Mouse (Mus musculus): ENCODE measurements around the gene Mrpl1.
A peak's percentile ranks its signal among the peaks of the same experiment; 100 is the strongest.

Gene Mrpl1

DNA sequence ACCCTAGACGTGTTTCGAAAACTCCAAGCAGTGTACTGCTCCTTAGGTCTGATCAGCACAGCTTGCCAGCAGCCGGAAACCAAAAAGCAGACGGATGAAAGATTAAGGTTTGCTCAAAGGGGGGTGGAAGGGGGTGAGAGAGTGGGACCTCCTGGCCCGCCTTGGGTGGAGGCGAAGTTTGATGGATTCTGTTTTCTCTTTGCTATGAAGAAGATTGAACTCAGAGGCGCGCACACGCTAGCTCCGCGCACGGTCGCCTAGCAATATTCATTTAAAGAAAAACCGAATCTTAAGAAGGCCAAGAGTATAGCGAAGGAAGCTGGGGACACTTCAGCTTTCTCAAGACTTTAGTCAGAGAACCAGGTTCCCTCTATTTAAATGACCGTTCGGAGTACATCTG is at the start of gene Mrpl1:
Mrpl1 (plus strand) TSS at position 35 of the 400 bp plus-strand sequence.
- peak; percentile 42 for DNase-seq (ENCODE audit: low spot score)

DNA sequence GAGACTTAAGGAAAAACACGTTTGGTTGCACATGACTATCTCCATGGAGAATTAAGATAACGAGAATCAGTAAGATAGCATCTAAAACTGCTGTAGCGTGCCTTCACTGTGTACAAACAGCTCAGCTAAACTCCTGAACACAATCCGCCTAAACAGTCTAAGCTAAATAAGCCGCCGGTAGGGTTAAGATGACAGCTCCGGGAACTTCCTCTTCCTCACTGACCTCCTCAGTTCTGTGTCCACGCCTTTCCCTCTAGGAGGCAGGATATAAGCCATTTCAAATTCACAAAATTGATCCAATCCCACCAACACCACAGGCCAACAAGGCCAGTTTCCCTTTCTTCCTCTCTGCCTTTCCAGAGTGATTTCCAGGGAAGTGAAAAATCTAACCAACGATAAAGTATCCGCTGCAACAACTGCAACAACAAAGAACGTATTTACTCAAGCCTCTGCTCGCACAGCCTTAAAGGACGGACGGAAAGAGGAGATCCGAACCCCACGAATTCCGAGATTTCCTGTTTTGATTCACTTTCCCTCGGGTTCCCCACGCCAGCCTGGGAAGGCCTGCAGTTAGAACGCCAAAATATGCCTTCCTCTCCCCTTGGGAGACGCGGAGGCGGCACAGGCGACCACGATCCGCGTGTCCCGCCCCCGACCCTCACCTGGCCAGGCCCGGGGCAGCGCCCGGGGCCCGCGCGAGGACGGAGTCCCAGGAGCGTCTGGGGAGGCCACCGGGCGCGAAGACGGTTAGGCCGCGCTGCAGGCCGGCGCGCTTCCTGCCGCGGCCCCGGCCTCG is 48.6 kb upstream of the Mrpl1 start:
- DNase-seq (ENCODE audit: low spot score), result peak; percentile 44

DNA sequence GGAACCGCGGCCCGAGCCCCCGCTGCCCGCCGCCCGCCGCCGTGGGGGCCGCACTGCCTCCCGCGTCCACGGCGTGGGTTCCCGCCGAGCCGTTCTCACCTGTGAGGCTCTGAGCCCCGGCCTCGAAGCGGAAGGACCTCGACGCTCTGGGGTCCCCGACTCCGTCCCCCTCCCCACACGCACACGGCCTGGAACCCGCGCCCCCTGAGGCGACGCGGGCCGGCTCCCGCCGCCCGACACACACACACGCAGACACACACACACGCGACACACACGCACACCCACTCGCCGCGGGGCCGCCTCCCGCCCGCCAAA is 48.1 kb upstream of the Mrpl1 start:
- DNase-seq (ENCODE audit: low spot score), result no peak

DNA sequence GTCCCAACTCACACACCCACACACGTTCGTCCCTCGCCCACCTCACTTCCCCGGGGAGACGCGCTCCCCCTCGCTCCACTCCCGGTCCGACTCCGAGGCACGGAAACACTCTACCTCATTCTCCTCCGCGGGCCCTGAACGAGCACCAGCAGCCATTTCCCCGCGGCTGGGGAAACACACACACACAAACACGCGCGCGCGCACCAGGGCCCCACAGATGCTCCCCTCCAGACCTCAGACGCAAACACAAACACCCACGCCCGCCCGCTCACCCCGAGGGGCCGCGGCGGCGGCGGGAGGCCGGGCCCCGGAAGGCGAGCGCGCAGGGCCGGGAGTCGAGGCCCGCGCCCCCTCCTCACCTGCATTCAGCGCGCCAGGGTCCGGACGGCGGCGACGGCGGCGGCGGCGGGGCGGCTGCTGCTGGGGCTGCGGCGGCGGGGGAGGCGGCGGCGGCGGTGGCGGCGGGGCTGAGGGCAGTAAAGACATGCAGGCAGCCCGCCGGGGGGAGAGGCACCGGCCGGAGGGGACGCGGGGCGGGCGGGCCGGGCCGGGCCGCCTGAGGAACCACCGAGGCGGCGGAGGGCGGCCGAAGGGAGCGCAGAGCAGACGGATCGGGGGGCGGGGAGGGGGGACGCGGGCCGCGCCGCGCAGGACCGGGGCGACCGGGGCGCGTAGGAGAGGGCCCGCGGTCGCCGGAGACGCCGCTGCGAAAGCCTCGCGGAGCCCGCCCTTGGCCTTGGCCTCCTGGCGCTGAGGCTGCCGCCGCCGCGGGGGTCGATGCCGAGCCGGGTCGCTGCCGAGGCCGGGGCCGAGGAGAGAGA is 47.5 kb upstream of the Mrpl1 start:
- peak; percentile 53 for DNase-seq (ENCODE audit: low spot score)

DNA sequence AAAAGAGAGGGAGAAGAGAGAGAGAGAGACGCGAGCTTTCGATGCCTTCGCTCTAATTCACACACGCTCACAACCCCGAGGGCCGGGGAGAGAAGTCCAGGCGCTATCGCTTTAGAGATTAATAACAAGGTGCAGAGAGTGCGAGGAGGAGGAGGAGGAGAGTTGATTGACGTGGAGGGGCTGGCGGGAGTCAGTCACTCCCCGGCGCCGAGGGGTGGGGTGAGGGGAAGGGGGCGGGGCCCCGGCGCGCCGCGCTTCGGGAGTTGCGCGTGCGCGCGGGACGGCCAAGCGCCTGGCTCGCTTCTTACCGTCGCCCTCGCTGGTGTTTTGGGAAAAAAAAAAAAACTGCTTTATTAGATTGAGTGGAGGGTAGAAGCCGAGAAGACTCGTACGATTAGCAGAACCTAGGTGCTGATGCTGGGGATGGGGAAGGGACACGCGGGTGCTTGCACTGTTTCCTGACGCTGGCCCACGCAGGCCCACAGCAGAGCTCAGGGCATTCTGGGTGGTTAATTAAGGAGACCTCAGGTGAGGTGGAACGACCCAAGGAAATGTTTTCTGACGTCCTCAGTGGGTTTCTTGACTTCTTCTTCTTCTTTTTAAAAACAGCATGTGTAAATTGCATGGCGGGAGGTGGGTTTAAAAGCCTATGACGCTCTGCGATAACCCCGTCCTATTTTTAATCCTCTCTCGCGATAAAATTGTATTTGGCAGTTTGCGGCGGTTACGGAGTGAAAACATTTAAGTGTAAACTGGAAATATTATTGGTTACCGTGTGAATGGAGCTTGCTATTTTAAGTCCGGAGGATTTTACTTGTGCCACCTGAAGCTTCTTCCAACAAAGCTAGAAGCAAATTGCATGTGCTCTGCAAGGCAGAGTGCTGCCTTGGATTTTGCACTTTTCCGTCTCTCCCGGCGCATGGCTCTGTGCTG is 46.6 kb upstream of the Mrpl1 start:
- peak; percentile 87 for DNase-seq (ENCODE audit: low spot score)

DNA sequence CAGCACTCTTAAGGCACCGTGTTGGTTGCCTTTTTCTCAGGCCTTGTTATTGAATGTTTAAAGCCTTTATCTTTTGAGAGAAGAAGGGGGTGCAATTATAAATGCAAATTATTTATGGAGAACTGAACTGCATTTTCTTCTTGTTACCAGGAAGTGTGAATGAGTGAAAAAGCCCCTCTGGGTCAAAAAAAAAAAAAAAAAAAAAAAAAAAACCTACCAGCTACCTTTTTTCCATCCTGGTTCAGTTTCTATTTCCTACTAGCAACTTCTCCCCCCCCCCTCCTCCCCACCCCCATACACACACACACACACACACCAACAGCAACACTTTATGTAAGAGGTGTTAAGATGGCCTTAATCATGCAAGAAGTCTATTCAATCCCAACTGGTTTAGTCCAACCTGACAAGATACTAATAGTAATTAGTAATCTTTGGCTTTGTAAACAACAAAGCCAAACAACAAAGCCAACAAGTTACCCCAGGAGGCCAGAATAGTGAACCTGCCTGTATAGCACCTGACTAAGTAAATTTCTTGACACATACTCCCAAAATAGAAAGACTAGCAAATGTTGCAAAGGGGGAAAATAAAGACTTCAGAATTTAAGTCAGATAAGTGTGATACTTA is 45.8 kb upstream of the Mrpl1 start:
- DNase-seq (ENCODE audit: low spot score), result no peak

DNA sequence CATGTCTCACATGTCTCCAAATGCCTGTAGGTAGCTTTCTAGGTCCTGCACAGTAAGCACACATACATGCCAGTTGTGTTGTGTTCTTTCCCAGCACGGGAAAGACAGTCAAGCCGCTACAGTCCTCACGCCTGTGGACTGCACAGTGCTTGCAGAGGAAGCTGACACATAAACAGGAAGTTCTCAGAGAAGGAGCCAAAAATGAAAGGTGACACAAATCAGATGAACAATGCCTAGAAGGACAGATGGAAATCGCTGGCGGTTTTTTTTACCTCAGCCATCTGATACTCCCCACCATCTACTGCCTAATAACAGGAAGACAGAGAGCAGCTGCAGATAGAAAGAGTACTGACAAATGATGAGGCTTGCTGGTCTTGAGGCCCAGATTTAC is 45.3 kb upstream of the Mrpl1 start, which contains the start of gene Cnot6l:
Cnot6l (minus strand) TSS at position 151 of the 391 bp plus-strand sequence.
- DNase-seq (ENCODE audit: low spot score), result peak; percentile 24

DNA sequence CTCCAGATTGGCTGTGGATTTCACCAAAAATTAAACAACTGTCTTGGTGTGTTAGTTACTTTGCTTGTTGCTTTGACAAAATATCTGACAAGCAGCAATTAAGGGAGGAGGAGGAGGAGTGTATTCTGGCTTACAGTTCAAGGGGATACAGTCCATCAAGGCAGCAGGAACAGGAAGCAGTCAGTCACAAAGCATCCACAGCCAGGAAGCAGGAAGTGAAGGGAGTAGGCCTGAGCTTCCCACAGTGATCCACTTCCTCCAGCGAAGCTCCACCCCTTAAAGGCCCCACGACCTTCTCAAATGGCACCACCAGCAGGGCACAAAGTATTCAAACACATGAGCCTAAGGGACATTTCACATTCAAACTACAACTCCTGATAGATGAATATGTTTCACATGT is 42.5 kb upstream of the Mrpl1 start:
- no peak for DNase-seq (ENCODE audit: low spot score)

DNA sequence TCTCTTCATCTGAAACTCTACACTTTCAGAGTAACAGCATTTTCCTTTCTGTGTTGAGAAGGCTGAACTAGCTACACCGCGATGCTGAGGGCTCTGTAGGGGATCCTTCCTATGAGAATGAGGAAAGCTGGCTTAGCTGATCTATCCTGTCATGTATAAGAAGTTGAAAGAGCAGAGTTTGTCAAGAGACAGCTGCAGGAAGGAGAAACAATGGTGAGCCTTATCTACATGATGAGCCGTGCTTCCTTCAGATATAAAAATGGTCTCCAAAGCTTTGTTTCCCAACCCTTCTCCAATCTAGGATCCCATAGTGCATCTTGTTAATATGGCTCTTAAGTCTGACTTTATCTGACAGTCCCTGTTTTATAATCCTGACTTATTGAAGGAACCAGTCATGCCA is 38.9 kb upstream of the Mrpl1 start:
- DNase-seq (ENCODE audit: low spot score), result no peak

DNA sequence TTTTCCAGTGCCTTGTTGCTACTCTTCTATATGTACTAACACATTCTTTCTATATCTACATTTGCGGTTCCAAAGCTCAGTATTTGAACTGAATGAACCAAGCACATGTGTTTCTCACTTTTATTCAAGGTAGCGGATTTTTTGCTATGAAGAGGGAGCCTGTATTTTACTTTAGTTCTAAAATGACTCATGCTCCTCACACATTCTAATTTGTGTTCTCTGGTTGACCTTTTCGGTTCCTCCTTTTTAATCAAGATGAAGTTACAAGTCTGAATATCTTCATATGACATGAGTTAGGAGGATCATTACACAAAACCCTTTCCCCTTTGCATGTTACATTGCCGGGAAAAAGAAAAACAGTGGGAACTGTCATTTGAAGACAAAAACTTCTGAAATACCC is 37.5 kb upstream of the Mrpl1 start:
- no peak for DNase-seq (ENCODE audit: low spot score)

DNA sequence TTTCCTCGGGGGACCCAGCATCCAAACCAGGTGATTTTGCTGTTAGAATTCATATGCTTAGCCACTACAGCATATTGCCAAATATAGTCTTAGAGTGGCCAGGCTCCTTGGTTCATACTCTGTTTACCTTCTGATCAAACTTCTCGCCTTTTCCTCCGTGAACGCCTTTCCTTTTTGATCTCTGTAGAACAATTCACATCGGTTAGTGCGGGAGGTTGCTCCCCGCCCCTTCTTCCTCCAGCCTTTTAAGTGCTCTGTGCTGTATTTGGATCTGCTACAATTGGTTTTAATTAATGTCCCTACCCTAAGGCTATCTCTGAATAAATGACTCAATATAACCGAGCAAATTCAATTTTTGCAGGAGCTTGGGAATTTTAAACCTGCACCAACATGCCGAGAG is 33.2 kb upstream of the Mrpl1 start:
- no peak for DNase-seq (ENCODE audit: low spot score)

DNA sequence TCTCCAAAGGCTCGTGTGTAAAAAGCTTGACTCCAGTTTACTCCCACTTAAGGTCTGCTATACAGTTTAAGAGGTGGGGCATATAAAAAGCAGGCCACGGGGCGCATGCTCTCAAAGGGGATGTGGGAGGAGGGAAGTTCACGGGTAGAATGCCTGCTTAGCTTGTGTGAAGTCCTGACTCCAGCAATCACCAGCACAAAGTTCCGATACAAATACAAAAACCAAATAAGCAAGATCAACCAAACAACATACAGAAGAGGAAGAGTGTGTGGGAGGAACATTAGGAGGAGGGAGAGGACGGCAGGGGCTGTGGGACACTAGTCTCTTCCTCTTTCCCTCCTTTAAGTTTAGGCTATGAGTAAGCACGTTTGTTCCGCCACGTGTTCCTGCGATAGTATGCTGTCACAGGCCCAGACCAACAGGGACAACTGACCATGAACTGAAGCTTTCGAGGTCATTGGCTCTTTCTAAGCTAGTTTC is 32.4 kb upstream of the Mrpl1 start:
- DNase-seq (ENCODE audit: low spot score), result no peak

DNA sequence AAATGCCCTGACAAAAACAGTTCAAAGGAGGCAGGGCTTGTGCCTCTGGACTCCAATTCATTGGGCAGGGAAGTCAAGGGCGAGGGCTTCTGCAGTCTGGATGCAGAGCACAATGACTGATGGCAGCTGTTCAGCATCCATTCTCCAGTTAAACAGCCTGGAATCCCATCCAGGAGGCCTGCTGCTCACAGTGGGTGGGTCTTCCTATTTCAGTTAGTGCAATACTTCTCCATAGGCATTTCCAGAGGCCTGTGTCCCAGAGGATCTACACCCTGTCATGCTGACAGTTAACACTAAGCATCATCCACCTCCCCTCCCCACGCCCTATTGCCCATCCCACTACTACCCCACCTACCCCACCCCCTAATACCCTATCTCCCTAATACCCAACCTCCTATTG is 26.1 kb upstream of the Mrpl1 start:
- DNase-seq (ENCODE audit: low spot score), result no peak

DNA sequence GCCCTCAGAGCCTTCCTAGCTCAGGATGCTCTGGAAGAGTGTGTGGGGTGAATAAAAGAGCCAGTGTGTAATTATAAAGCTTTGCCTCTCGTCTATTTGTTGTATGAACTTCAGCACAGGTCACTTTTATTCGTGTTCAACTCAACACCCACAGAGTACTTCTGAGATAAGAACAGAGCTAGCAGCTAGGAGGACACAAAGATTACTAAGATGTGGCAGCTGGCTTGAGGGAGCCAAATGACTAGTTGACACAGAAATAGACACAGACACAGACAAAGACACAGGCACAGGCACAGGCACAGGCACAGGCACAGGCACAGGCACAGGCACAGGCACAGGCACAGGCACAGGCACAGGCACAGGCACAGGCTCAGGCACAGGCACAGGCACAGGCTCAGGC is 25.3 kb upstream of the Mrpl1 start:
- no peak for DNase-seq (ENCODE audit: low spot score)

DNA sequence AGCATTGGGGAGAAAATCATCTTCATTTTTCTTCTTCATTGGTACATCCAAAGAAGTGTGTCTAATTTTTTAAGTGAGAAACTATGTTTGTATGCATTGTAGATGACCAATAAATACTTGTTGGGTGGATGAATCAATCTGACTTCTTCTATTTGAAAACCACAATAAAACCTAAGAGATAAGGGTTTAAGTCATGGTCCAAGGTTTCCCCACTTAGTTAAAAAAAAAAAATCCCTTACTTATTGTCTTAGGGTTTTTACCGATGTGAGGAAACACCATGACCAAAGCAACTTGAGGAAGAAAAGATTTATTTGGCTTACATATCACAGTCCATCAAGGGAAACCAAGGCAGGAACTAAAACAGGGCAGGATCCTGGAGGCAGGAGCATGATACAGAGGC is 19.5 kb upstream of the Mrpl1 start:
- DNase-seq (ENCODE audit: low spot score), result no peak

DNA sequence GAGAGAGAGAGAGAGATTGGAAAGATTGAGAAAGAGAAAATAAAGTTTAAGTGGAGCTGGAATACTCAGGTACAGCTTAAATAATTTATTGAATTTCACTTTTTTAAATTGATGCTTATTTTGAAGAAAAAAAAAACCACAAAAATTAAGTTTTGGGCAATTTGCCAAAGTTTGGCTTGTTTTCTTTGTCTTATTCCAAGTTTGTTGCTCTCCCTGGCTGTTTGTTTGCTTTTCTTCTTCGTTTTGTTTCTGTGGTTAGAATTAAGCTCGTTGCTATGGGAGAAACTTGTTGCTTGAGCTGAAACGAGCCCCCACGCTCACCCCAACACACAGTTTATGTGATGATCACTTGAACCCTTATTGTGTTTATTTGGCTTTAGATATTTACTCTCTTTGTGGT is 18.0 kb upstream of the Mrpl1 start:
- DNase-seq (ENCODE audit: low spot score), result no peak

DNA sequence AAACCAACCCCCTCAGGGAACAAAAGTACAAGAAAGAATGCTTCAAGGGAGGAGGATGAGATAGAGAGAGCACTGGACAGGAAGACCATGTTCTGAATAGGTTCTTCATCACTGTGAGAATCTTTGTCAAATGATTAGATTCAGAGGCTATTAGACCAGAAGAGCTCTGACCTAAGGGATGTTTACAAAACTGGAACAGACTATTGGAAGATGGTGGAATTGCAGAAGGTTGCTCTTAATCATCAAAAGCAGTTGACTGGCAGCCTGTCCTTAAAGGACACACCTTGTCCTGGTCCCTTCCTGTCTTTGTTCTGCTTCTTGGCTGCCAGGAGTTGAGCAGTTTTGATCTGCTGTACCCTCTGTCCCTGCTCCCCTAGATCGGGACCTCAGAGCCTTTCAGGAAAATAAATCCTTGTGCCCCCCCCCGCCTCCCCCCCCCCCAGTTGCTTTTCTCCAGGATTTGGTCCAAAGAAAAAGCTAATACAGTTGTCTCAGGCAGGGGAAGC is 12.7 kb upstream of the Mrpl1 start:
- DNase-seq (ENCODE audit: low spot score), result no peak

DNA sequence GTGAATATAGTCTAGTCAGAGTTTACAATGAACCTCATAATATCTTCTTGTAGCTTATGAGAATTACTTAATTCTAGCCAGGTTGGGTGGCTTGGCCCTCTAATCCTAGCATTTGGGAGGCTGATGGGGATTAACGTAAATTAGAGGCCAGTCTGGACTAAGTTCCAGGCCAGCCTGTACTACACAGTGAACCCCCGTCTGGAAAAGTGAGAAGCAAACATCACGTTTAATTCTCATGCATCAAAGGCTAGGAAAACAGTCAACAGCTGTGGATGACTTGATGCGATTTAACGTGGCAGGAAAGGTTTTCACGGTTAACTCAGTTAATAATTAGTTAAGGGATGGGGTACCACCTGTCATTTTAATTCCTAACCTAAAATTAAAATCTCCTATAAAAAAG is 11.0 kb upstream of the Mrpl1 start:
- no peak for DNase-seq (ENCODE audit: low spot score)

DNA sequence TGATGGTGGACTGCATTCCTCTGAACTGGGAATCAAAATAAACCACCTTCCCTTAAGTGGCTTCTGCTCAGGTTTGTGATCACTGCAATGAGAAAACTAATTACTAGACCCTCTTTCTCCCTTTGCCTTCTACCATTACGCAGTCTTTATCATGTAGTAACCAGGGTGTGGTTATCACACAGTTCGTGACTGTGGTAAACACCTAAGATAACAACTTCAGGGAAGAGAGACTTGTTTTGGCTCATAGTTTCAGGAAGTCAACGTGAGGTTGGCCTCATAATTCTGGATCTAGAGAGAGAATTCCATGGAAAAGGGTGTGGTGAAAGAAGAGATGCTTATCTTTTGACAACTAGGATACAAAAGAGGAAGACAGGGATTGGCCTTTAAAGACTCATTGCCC is 9.0 kb upstream of the Mrpl1 start:
- DNase-seq (ENCODE audit: low spot score), result no peak

DNA sequence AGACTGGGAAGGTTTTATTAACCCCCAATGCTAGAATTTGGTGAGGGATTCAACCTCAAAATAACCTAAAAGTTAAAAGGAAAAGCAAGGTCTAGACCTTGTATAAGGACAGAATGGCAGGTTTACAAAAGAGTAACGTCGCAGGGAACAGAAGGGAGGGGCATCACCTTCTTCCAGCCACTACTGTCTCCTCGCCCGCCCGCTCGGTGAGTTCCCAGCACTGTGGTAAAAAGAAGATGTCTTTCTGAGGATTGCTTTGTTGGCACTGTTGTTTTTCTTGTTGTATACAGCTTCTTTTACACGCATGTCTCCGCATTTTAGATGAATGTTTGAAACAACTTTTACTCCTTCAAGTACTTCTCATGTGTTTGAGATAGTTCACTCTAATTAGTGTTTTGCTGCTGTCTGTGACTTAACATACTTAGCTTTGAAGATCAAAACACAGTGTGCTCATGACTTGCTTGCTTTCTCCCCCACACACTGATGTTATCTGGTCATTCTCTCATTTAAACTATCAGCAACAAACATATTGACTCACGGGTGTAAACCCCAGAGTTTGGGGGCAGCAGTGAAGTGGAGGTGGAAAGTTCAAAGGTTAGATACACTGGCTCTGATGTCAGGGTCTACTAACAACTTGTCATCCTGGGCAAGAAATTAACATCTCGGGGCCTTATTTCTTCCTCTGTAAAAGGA is 7.7 kb upstream of the Mrpl1 start:
- DNase-seq (ENCODE audit: low spot score), result no peak

DNA sequence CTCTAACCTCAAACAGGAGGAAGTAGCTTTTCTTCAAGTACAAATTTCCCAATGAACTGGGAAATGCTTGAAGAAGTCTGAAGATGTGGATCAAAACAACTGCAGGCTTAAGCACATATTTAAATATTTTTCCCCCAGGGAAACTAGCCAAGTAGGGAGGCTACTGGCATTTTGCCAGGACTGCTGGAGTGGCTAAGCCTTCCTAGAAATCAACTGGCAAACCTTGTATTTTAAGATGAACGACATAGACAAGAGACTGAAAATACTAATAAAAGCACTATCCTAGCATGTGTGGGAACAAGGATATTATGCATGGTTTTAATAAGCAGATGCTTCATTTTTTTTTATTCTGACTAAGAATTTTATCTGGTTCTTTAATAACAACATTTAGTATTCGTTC is 2.4 kb upstream of the Mrpl1 start:
- no peak for DNase-seq (ENCODE audit: low spot score)
